Mouse (Mus musculus): ENCODE data around the gene 1700003H04Rik.

- TF ChIP-seq CTCF (IDR thresholded peaks at IDR 0.05; ENCODE audit: control insufficient read depth, insufficient read depth, low read length) (no peak), POLR2A (IDR thresholded peaks at IDR 0.05; ENCODE audit: borderline replicate concordance, control insufficient read depth, low read depth, low read length) (no peak)
Measured at GRCm38 (mm10) chr3:124605518-124605917, 24.6 kb upstream of the 1700003H04Rik start.

All from bone marrow, adult 2 months (tissue).